Mouse (Mus musculus) neural tube, embryonic 14.5 days (tissue): ENCODE results near the gene Fa2h. TPM values are rescaled to one million over a fixed set of nuclear protein-coding genes. Genes with fewer than 3 reads are reported as not detected.
"Not testable (repeated sequence)": the region's sequence is repeated elsewhere in the genome, so short reads cannot be mapped to it uniquely, and the experiment has no call there.

Experiments used
- ATAC-seq: fragments of 200-750 bp; cut with Nextera tagmentation; 2 replicates; pipeline ENCODE4 v1.8.0; 2017; ENCODE audit warnings: low read depth, mild to moderate bottlenecking, moderate TSS enrichment, moderate library complexity
- H3K27ac ChIP-seq: fragments of 300-500 bp; sonication (generic); 2 replicates; pipeline ENCODE4 v1.5.1; 2014; ENCODE audit warnings: low read depth, mild to moderate bottlenecking, control low read depth, low read length, moderate library complexity, mixed read lengths
- H3K27me3 ChIP-seq: fragments of 300-500 bp; sonication (generic); 2 replicates; pipeline ENCODE4 v1.6.1; 2014; ENCODE audit warnings: low read length; ENCODE audit not compliant: control insufficient read depth, insufficient read depth
- H3K36me3 ChIP-seq: fragments of 300-500 bp; sonication (generic); 2 replicates; pipeline ENCODE4 v1.6.1; 2014; ENCODE audit warnings: low read length, mixed read lengths; ENCODE audit not compliant: control insufficient read depth, insufficient read depth
- H3K4me1 ChIP-seq: fragments of 300-500 bp; sonication (generic); 2 replicates; pipeline ENCODE4 v1.6.1; 2014; ENCODE audit warnings: low read length; ENCODE audit not compliant: control insufficient read depth, insufficient read depth
- H3K4me2 ChIP-seq: fragments of 300-500 bp; sonication (generic); 2 replicates; pipeline ENCODE4 v1.6.1; 2014; ENCODE audit warnings: mild to moderate bottlenecking, low read depth, low read length, control low read depth
- H3K4me3 ChIP-seq: fragments of 300-500 bp; sonication (generic); 2 replicates; pipeline ENCODE4 v1.5.1; 2014; ENCODE audit warnings: low read depth, low read length, control low read depth, mixed read lengths
- H3K9ac ChIP-seq: fragments of 300-500 bp; sonication (generic); replicated peaks from 2 replicates; pipeline ENCODE4 v1.6.1; 2014; ENCODE audit warnings: low read depth, mild to moderate bottlenecking, control low read depth, low read length, mixed read lengths
- H3K9me3 ChIP-seq: fragments of 300-500 bp; sonication (generic); 2 replicates; pipeline ENCODE4 v1.6.1; 2016; ENCODE audit warnings: low read length; ENCODE audit not compliant: control insufficient read depth
- WGBS: fragments of 180-500 bp; shearing (Covaris S2); extraction: QIAGEN DNeasy Blood & Tissue Kit; methylation state at CpG from one replicate; pipeline ENCODE4 v1.1.7; 2014; 5-methylcytosine and 5-hydroxymethylcytosine counted together
- polyA plus RNA-seq: library from polyadenylated mRNA; unstranded; fragments of >200 nt; fragmentation: Nextera tagmentation; extraction: Ambion mirVana; gene quantifications from 2 replicates; pipeline ENCODE4 v1.2.1, GENCODE M21; 2014

Gene Fa2h
- polyA plus RNA-seq, 1 experiment from 2014 or later = 1.1 TPM

GRCm38 (mm10) chr8:111343225-111343624, 50.4 kb downstream of the Fa2h start:
- H3K27ac ChIP-seq = no peak overlapping the region
- H3K4me2 ChIP-seq = no peak overlapping the region
- H3K4me3 ChIP-seq = no peak overlapping the region
- H3K4me1 ChIP-seq = no peaks in the 10 kb centered on the region
- no peaks in the 10 kb centered on the region for H3K36me3 ChIP-seq
- no peaks in the 10 kb centered on the region for H3K27me3 ChIP-seq
- H3K9ac ChIP-seq = no peak overlapping the region
- H3K9me3 ChIP-seq = no peaks in the 10 kb centered on the region
- ATAC-seq = no peak
- WGBS = 13% methylated on average over 5 of the region's 5 CpGs

- Histone ChIP-seq H3K9ac (no peak overlapping the region), H3K36me3 (no peaks in the 10 kb centered on the region), H3K4me1 (0 out of 2 replicates have a peak, but pooled peaks cover 5% of the 10 kb centered on the region), H3K27me3 (no peaks in the 10 kb centered on the region), H3K27ac (no peak overlapping the region), H3K4me2 (no peak overlapping the region), H3K9me3 (no peaks in the 10 kb centered on the region), H3K4me3 (no peak overlapping the region)
- no peak for ATAC-seq
- WGBS = 89% methylated on average over 3 of the region's 3 CpGs
These were observed 53.4 kb downstream of the Fa2h start for GRCm38 (mm10) chr8:111340186-111340585.

- H3K4me1 ChIP-seq = 0 out of 2 replicates have a peak, but pooled peaks cover 5% of the 10 kb centered on the region
- no peak overlapping the region for H3K27ac ChIP-seq
- H3K36me3 ChIP-seq = no peaks in the 10 kb centered on the region
- no peak overlapping the region for H3K9ac ChIP-seq
- no peaks in the 10 kb centered on the region for H3K9me3 ChIP-seq
- H3K4me3 ChIP-seq = peak overlapping the region; percentile 24; the same call in 1 of the 2 replicates
- H3K4me2 ChIP-seq = peak overlapping the region; percentile 59; the same call in 1 of the 2 replicates
- H3K27me3 ChIP-seq = no peaks in the 10 kb centered on the region
- ATAC-seq = no peak
- 53% methylated on average over 12 of the region's 12 CpGs for WGBS
These were observed 55.0 kb downstream of the Fa2h start for GRCm38 (mm10) chr8:111338370-111339208.

GRCm38 (mm10) chr8:111337890-111338347, 55.7 kb downstream of the Fa2h start, which contains the start of gene Mlkl:
TSS of gene Mlkl (minus strand) at chr8:111338177.
- H3K36me3 ChIP-seq = no peaks in the 10 kb centered on the region
- peak within 1 kb of the TSS; percentile 24 for H3K4me3 ChIP-seq
- H3K9ac ChIP-seq = no peak within 1 kb of the TSS
- H3K4me1 ChIP-seq = 0 out of 2 replicates have a peak, but pooled peaks cover 5% of the 10 kb centered on the region
- H3K27me3 ChIP-seq = no peaks in the 10 kb centered on the region
- peak within 1 kb of the TSS; percentile 59 for H3K4me2 ChIP-seq
- no peak within 1 kb of the TSS for H3K27ac ChIP-seq
- H3K9me3 ChIP-seq = no peaks in the 10 kb centered on the region
- no peak for ATAC-seq
- WGBS = 1% methylated on average over 29 of the region's 29 CpGs

GRCm38 (mm10) chr8:111337311-111337889, 56.2 kb downstream of the Fa2h start:
- H3K9me3 ChIP-seq = no peaks in the 10 kb centered on the region
- 32% methylated on average over 17 of the region's 17 CpGs for WGBS
- no peak overlapping the region for H3K9ac ChIP-seq
- no peak overlapping the region for H3K27ac ChIP-seq
- no peaks in the 10 kb centered on the region for H3K36me3 ChIP-seq
- H3K4me3 ChIP-seq = peak overlapping the region; percentile 24
- H3K27me3 ChIP-seq = no peaks in the 10 kb centered on the region
- 0 out of 2 replicates have a peak, but pooled peaks cover 5% of the 10 kb centered on the region for H3K4me1 ChIP-seq
- no peak for ATAC-seq
- peak overlapping the region; percentile 59 for H3K4me2 ChIP-seq

- Histone ChIP-seq H3K4me1 (0 out of 2 replicates have a peak, but pooled peaks cover 5% of the 10 kb centered on the region), H3K27me3 (no peaks in the 10 kb centered on the region), H3K4me2 (no peak overlapping the region), H3K9ac (no peak overlapping the region), H3K27ac (no peak overlapping the region), H3K36me3 (no peaks in the 10 kb centered on the region), H3K9me3 (no peaks in the 10 kb centered on the region), H3K4me3 (no peak overlapping the region)
- no peak for ATAC-seq
- WGBS = 84% methylated on average over 4 of the region's 4 CpGs
These were observed 56.9 kb downstream of the Fa2h start for GRCm38 (mm10) chr8:111336692-111337091.

GRCm38 (mm10) chr8:111325222-111325790, 68.3 kb downstream of the Fa2h start:
- H3K4me2 ChIP-seq = no peak overlapping the region
- no peaks in the 10 kb centered on the region for H3K9me3 ChIP-seq
- no peaks in the 10 kb centered on the region for H3K36me3 ChIP-seq
- no peaks in the 10 kb centered on the region for H3K4me1 ChIP-seq
- no peak overlapping the region for H3K9ac ChIP-seq
- no peak overlapping the region for H3K4me3 ChIP-seq
- no peaks in the 10 kb centered on the region for H3K27me3 ChIP-seq
- no peak overlapping the region for H3K27ac ChIP-seq
- 88% methylated on average over 6 of the region's 6 CpGs for WGBS
- ATAC-seq = no peak

- H3K27ac ChIP-seq = no peak overlapping the region
- no peak overlapping the region for H3K4me3 ChIP-seq
- no peaks in the 10 kb centered on the region for H3K36me3 ChIP-seq
- ATAC-seq = no peak
- no peaks in the 10 kb centered on the region for H3K9me3 ChIP-seq
- no peak overlapping the region for H3K4me2 ChIP-seq
- no peaks in the 10 kb centered on the region for H3K27me3 ChIP-seq
- no peak overlapping the region for H3K9ac ChIP-seq
- H3K4me1 ChIP-seq = no peaks in the 10 kb centered on the region
- WGBS = 92% methylated on average over 12 of the region's 12 CpGs
These were observed 78.9 kb downstream of the Fa2h start for GRCm38 (mm10) chr8:111314729-111315128.

GRCm38 (mm10) chr8:111313961-111314360, 79.7 kb downstream of the Fa2h start:
- not testable (repeated sequence) for H3K4me2 ChIP-seq, H3K27me3 ChIP-seq, ATAC-seq, H3K9me3 ChIP-seq, H3K36me3 ChIP-seq, H3K9ac ChIP-seq, H3K27ac ChIP-seq, H3K4me1 ChIP-seq, H3K4me3 ChIP-seq
- 98% methylated on average over 6 of the region's 6 CpGs for WGBS
